Mouse (Mus musculus): ENCODE results near the gene Ucn3.
"Not testable (repeated sequence)": the region's sequence is repeated elsewhere in the genome, so short reads cannot be mapped to it uniquely, and the experiment has no call there.

The Ucn3 gene

GRCm38 (mm10) chr13:3945249-3945648 is at the start of gene Ucn3:
TSS of gene Ucn3 (minus strand) at chr13:3945349.
- DNase-seq (ENCODE audit: low spot score in 2 of 2), result no peak

DNA sequence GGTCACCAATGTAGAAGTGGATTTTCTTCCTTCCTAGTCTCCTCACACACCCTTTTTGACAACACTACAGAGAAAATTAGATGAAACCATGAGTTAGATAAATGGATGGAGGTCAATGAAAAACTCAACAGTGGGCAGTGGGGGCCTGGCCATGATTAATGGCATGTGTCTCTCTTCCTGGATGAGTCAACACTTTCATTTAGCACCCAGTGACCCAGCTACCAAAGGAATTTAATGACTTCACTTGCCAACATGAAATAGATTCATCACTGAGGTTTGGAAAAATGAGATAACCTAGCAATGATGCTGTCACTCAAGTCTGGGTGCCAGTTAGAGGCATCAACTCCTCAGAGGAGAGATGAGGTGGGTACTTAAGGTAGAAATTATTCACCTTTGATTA is 46.9 kb upstream of the Ucn3 start:
- no peak for DNase-seq (ENCODE audit: low spot score in 2 of 2)

GRCm38 (mm10) chr13:3968849-3969248 is 23.7 kb upstream of the Ucn3 start:
- DNase-seq (ENCODE audit: low spot score in 2 of 2), result no peak

DNA sequence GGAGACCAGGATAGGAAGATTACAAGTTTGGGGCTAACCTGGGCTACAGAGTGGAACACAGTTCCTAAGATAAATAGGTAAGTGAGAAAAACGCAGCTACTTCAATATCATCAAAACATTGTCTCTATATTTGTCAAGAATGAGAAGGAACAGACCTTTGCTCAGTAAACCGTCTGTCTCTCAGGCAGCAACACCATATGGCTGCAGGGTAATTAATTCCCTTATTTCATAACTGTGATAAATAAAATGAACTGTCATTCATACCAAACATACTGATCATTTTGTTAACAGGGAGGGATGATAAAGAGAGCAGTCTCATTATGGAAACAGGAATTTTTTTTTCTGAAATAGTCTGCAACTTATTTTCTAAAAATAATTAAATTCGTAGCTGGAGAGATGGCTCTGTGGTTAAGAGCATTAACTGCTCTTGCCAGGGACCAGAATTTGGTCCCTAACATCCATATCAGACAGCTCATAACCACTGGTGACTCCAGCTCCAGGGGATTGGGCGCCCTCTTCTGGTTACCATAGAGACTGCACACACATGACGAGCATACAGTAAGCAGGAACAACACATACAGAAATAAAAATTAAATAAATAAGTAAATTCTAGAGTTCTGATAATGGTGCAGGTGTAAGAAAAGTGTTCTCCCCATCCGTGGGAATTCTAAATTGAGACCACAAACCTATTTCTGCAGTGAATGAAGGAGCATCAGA is 6.2 kb upstream of the Ucn3 start:
- no peak for DNase-seq (ENCODE audit: low spot score in 2 of 2)

DNA sequence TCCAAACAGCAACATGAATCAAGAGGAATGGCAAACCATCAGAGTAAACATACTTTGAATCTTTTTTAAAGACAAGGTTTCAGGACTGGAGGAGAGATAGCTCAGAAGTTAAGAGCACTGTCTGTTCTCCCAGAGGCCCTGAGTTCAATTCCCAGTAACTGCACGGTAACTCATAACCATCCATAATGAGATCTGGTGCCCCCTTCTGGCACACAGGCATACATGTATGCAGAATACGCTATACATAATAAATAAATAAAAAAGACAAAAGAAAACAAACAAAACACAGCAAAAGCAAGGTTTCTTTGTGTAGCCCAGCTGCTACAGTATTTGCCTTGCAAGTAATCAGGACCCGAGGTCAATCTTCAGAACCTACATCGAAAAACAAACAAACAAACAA is 4.3 kb upstream of the Ucn3 start:
- no peak for DNase-seq (ENCODE audit: low spot score in 2 of 2)

GRCm38 (mm10) chr13:3947267-3947666 is 2.1 kb upstream of the Ucn3 start:
- no peak for DNase-seq (ENCODE audit: low spot score in 2 of 2)

DNA sequence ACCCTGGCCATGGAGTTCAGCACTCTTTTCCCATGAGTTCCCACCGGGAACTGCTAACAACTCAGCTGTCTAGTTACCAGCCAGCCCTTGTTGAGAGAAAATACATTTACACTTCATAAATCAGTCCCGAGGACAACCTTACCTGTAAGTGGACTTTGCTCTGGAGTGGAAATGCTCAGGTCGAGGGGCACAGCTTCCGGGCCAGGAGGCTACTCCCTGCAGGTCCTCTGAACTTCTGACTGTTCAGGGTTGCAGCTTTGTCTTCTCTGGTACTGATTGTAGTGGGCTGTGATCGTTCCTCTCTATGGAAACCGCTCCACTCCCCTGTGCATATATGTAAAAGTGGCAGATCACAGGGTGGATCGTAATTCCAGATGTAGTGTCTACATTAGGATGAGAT is 450 bp downstream of the Ucn3 start:
- DNase-seq (ENCODE audit: low spot score in 2 of 2), result no peak

GRCm38 (mm10) chr13:3926046-3926445 is 19.1 kb downstream of the Ucn3 start:
- no peak for DNase-seq (ENCODE audit: low spot score in 2 of 2)

DNA sequence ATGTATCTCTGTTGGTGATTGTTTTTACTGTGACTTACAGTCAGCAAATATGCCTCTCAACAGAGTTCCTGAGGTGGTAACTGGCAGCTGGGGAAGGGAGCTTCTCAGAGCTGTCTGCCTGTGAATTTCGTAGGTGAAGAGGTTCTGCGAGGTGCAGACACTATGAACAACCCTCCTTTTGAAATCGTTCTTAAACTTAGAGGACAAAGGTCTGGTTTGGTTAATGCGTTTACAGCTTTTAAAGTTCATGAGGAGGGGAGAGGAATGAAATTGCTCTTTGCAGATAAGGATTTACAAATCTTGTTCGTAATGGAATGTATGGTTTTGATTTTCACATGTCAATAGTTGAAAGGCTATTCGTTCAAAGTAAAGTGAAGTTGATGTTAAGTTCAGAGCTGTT is 19.5 kb downstream of the Ucn3 start:
- DNase-seq (ENCODE audit: low spot score in 2 of 2), result no peak

GRCm38 (mm10) chr13:3924483-3924882 is 20.7 kb downstream of the Ucn3 start:
- no peak for DNase-seq (ENCODE audit: low spot score in 2 of 2)

- DNase-seq (ENCODE audit: low spot score in 2 of 2), result peak; percentile 88 to 89
Measured at GRCm38 (mm10) chr13:3917571-3918311, 27.4 kb downstream of the Ucn3 start, which contains the start of the genes Net1 and Tubal3. TSS of gene Net1 (minus strand) at chr13:3918220. TSS of gene Tubal3 (plus strand) at chr13:3918274.

- no peak for DNase-seq (ENCODE audit: low spot score in 2 of 2)
Measured at GRCm38 (mm10) chr13:3913504-3913903, 31.6 kb downstream of the Ucn3 start.

- no peak for DNase-seq (ENCODE audit: low spot score in 2 of 2)
Measured at GRCm38 (mm10) chr13:3910356-3910755, 34.8 kb downstream of the Ucn3 start.

GRCm38 (mm10) chr13:3908262-3908661 is 36.9 kb downstream of the Ucn3 start:
- DNase-seq (ENCODE audit: low spot score in 2 of 2), result no peak

- DNase-seq (ENCODE audit: low spot score in 2 of 2), result no peak
Measured at GRCm38 (mm10) chr13:3907151-3907696, 37.9 kb downstream of the Ucn3 start.

DNA sequence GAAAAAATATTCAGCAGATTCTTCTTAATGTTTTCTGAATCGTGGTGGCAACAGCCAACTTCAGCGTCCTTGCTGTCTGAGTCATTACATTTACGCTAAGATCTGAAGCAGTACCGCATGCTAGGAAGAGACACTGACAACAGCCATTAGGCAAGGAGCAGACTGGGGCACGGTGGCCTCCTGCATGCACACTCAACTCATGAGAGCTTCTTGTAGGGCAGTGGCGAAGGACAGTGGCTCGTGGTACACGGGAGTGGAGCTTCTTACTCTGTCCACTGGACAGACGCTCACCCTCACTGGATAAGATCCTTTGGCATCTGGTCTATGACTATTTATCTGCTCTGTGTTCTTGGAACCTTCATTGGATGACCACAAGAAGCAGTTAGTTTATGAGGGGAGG is 45.8 kb downstream of the Ucn3 start:
- DNase-seq (ENCODE audit: low spot score in 2 of 2), result no peak

DNA sequence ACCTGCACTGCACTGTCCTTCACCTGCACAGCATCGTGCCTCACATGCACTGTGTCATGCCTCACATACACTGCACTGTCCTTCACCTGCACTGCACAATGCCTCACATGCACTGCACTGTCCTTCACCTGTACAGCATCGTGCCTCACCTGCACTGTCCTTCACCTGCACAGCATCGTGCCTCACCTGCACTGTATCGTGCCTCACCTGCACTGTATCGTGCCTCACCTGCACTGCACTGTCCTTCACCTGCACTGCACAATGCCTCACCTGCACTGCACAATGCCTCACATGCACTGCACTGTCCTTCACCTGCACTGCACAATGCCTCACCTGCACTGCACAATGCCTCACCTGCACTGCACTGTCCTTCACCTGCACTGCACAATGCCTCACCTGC is 46.9 kb downstream of the Ucn3 start:
- not testable (repeated sequence) for DNase-seq (ENCODE audit: low spot score in 2 of 2)

DNA sequence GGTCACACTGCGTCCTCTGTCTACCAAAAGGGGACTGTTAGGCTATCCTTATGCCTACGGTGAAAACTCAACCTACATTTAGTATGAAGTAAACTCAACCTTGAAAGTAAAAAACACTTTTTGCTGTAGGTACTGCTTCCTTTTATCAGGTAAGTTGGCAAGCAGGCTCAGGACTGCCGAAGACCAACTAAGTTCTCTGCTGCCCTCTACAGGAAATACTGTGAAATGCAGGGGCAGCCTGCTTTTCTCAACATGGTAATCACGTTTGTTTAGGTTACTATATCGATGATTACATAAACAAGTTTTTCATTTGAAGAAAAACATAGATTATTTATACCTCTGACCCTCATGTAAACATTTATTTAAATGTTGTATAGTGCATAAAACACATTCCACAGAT is 48.2 kb downstream of the Ucn3 start:
- DNase-seq (ENCODE audit: low spot score in 2 of 2), result peak; percentile 58 to 71

DNA sequence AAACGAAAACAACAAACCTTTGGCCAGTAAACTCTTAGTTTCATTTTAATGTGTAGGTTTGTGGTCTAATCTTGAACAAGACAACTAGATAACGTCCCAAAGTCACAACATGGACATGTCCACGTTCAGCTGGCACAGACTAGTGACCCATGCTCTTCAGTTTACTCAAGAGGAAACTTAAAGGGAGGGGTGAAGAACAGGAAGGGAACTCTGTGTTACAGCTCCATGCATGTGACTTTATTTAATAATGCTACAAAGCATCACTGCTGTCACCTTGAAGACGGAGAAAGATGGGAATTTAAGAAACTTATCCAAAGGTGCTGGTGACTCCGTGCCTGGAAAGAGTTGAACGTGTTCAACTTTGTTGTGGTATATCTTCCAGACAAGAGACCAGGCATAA is 49.1 kb downstream of the Ucn3 start:
- no peak for DNase-seq (ENCODE audit: low spot score in 2 of 2)

DNA sequence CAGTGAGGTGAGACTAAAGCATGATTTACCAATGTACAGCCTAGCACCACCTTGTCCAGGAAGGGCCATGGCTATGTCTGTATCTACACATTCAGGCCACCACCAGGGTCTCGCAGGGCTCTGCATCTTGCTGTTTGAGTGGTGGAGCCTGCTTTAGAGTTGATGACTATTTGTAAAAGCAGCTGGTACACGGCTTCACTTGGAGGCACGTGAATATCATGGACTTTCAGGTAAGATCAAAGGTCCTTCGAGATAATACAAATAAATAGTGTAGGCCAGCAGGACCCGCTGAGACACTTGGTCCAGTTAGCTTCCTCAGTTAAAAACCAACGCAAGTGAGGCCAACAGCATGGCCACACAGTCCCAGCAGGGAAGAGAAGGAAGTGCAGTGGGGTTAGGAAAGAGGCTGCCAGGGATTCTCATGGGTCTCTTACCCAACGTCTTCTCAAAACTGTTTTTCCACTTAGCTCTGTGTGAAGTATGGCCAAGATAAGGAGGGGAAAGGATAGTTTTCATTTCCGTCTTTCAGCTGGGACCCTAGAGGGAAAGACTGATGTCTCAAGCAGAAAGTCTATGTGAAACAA is 49.7 kb downstream of the Ucn3 start:
- no peak for DNase-seq (ENCODE audit: low spot score in 2 of 2)

GRCm38 (mm10) chr13:3894549-3894948 is 50.6 kb downstream of the Ucn3 start:
- DNase-seq (ENCODE audit: low spot score in 2 of 2), result no peak

DNA sequence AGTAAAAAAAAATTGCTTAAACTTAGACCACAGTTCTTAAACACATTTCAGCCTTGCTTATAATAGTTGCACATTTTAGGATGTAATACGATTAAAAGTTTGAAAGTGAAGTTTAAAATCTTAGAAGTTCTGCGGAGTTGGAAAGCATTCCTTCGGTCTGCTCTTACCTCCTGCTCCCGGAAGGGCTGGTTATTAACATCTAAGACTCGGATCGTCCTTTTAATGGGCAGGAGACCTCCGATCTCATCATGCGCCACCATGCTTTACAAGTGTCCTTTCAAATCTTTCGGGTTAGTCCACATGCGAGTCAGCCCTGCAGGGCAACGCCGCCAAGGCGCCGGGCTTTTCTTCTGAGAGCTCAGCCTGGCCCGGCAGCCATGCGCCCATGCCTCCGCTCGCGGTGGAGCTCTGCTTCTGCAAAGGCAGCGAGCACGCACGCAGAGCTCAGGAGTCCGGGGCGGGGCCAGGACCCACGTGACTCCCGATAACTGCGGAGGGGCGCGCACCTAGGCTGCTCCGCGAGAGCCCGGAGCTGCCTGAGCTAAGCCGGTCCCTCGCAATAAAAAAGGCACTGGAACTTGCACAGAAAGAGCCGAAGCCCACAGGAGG is 51.9 kb downstream of the Ucn3 start:
- peak; percentile 79 to 87 for DNase-seq (ENCODE audit: low spot score in 2 of 2)
